Mouse (Mus musculus) lung, postnatal 14 days (tissue): ENCODE results near the gene Treml1.

Experiments
- DNase-seq: peaks from one replicate; pipeline ENCODE4 v3.0.0; 2021

The Treml1 gene

GRCm38 (mm10) chr17:48362346-48362745, 2.6 kb downstream of the Treml1 start:
- no peak for DNase-seq

- DNase-seq = peak; percentile 27
These were observed 3.2 kb downstream of the Treml1 start for GRCm38 (mm10) chr17:48362966-48363365.

GRCm38 (mm10) chr17:48363421-48363965, 3.8 kb downstream of the Treml1 start:
- DNase-seq = no peak

- no peak for DNase-seq
These were observed 5.9 kb downstream of the Treml1 start for GRCm38 (mm10) chr17:48365511-48366155.

- no peak for DNase-seq
These were observed 7.1 kb downstream of the Treml1 start for GRCm38 (mm10) chr17:48366806-48367205.

GRCm38 (mm10) chr17:48371621-48372020, 11.9 kb downstream of the Treml1 start:
- DNase-seq = no peak

GRCm38 (mm10) chr17:48372987-48373386, 13.3 kb downstream of the Treml1 start:
- no peak for DNase-seq

- DNase-seq = no peak
These were observed 16.4 kb downstream of the Treml1 start for GRCm38 (mm10) chr17:48376102-48376501.

GRCm38 (mm10) chr17:48379050-48379449, 19.3 kb downstream of the Treml1 start:
- DNase-seq = no peak

- DNase-seq = no peak
These were observed 26.2 kb downstream of the Treml1 start for GRCm38 (mm10) chr17:48385786-48386461.

GRCm38 (mm10) chr17:48388666-48389065, 28.9 kb downstream of the Treml1 start:
- DNase-seq = no peak

GRCm38 (mm10) chr17:48389442-48389841, 29.7 kb downstream of the Treml1 start:
- DNase-seq = no peak

GRCm38 (mm10) chr17:48391446-48391845, 31.7 kb downstream of the Treml1 start:
- DNase-seq = no peak

- DNase-seq = no peak
These were observed 32.9 kb downstream of the Treml1 start for GRCm38 (mm10) chr17:48392616-48393015.

GRCm38 (mm10) chr17:48401710-48402109, 42.0 kb downstream of the Treml1 start:
- no peak for DNase-seq

GRCm38 (mm10) chr17:48402751-48403150, 43.0 kb downstream of the Treml1 start:
- DNase-seq = no peak

GRCm38 (mm10) chr17:48403848-48404247, 44.1 kb downstream of the Treml1 start:
- no peak for DNase-seq

- no peak for DNase-seq
These were observed 45.0 kb downstream of the Treml1 start for GRCm38 (mm10) chr17:48404706-48405105.

GRCm38 (mm10) chr17:48407154-48407553, 47.4 kb downstream of the Treml1 start:
- no peak for DNase-seq

- DNase-seq = no peak
These were observed 48.3 kb downstream of the Treml1 start for GRCm38 (mm10) chr17:48407910-48408525.

- DNase-seq = peak; percentile 81
These were observed 49.0 kb downstream of the Treml1 start for GRCm38 (mm10) chr17:48408526-48409291.

GRCm38 (mm10) chr17:48409380-48410298, 49.9 kb downstream of the Treml1 start, which contains the start of the genes Nfya and Oard1:
Gene Nfya, minus strand, starts transcription at chr17:48409906.
Gene Oard1, plus strand, starts transcription at chr17:48410014.
- peak; percentile 100 for DNase-seq
